Mouse (Mus musculus): ENCODE data around the gene Zfp51. TPM values are rescaled to one million over a fixed set of nuclear protein-coding genes. Genes with fewer than 3 reads are reported as not detected.
"Not testable (repeated sequence)": the region's sequence is repeated elsewhere in the genome, so short reads cannot be mapped to it uniquely, and the experiment has no call there.

Zfp51 gene
- polyA plus RNA-seq, 1 experiment from 2014 or later, result 11.1 TPM

DNA sequence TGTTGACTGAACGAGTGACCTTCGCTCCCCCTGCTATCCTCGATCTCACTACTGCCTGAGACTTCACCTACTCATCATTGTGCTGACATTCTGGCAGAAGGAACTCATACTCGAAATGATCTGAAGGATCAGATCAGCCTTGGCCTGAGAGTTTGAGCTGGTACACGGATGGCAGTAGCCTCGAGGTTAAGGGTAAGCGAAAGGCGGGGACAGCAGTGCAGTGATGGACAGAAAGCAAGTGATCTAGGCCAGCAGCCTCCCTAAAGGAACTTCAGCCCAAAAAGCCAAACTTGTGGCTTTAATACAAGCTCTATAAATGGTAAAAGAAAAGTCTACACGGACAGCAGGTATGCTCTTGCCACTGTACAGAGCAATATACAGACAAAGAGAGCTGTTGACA lies 26.2 kb downstream of the Zfp51 start:
- not testable (repeated sequence) for H3K36me3 ChIP-seq; H3K9ac ChIP-seq (replicated peaks); H3K27ac ChIP-seq (replicated peaks); ATAC-seq (ENCODE audit: low FRiP score); H3K4me1 ChIP-seq; H3K4me2 ChIP-seq; H3K4me3 ChIP-seq (replicated peaks); H3K27me3 ChIP-seq (replicated peaks); H3K9me3 ChIP-seq (replicated peaks)
- WGBS, result 93% methylated on average over 5 of the region's 9 CpGs

DNA sequence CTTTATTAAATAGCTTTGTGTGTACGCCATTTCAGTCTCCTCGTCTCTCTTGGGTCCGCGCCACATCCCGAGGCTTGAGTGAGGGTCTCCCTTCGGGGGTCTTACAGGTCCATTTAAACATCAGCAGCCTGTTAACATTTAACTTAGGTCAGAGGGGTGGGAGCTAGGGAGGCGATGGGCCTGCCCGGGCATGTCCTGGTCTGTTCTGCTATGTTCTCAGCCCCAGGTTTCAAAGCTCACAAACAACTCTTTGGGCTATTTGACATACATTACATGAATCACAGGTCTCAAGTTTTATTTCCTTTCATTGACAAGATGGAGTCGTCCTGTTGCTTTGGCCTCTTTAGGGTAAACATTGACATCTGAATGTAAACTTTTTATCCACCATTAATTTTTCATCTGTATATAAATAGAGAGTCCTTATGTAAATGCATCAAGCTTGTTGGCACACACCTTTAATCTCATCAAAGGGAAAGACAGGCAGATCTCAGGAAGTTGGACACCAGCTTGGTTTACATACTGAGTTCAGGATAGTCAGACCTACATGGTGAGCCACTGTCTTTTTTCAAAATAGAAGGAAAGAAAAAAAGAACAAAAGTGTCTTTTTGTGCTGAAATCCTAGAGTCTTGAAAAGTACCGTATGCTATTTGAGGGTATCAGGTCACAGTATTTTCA lies 28.1 kb downstream of the Zfp51 start:
- H3K27me3 ChIP-seq (replicated peaks); ATAC-seq (ENCODE audit: low FRiP score); H3K36me3 ChIP-seq; H3K4me1 ChIP-seq; H3K4me2 ChIP-seq; H3K27ac ChIP-seq (replicated peaks); H3K9me3 ChIP-seq (replicated peaks); H3K4me3 ChIP-seq (replicated peaks); H3K9ac ChIP-seq (replicated peaks): not testable (repeated sequence)
- WGBS, result 90% methylated on average over 10 of the region's 10 CpGs

DNA sequence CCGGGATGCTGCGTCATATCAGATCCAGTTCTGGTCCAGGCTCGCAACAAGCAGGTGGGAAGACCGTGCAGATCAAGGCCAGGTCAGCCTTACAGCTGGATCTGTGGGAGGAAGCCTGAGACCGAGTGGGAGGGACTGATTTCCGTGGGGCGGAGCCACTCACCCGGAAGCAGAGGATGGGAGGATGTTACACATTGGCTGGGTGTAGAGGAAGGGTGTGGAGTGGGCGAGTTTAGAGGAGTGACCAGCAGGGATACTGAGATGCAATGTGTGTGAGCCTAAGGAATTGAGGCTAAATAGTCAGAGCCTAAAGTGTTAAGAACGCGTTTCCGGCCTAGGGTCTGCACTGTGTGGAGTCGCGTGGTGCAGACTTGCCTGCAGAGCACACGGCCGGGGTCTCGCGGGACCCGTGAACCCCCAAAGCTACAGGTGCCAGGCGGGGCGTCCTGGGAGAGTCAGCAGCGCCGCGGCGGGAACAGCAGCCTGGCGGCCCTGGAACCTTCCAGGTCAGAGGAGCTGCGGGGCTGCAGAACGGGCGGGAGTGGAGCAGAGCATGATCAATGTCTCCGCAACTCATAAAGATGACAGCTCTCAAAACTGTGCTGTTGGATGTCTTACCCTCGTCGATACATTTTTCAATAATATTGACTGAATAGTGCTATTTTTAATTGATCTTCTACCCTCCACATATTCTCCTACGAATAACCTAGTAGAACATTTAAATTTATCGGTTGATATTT lies 38.8 kb downstream of the Zfp51 start, which contains the start of gene Zfp53:
Gene Zfp53, plus strand, starts transcription at position 239 of the 740 bp plus-strand sequence.
- ATAC-seq (ENCODE audit: low FRiP score), result peak; percentile 100
- no peaks in the 10 kb centered on the region for H3K9me3 ChIP-seq (replicated peaks)
- under 1% methylated on average over 34 of the region's 34 CpGs for WGBS
- peak within 1 kb of the TSS; percentile 77 for H3K4me3 ChIP-seq (replicated peaks)
- H3K36me3 ChIP-seq, result peaks cover 6% of the 10 kb centered on the region; the same call in 1 of the 2 replicates
- no peaks in the 10 kb centered on the region for H3K27me3 ChIP-seq (replicated peaks)
- H3K4me2 ChIP-seq, result peak within 1 kb of the TSS; percentile 69
- peaks cover 13% of the 10 kb centered on the region for H3K4me1 ChIP-seq
- peak within 1 kb of the TSS; percentile 80 for H3K27ac ChIP-seq (replicated peaks)
- peak within 1 kb of the TSS; percentile 73 for H3K9ac ChIP-seq (replicated peaks)

DNA sequence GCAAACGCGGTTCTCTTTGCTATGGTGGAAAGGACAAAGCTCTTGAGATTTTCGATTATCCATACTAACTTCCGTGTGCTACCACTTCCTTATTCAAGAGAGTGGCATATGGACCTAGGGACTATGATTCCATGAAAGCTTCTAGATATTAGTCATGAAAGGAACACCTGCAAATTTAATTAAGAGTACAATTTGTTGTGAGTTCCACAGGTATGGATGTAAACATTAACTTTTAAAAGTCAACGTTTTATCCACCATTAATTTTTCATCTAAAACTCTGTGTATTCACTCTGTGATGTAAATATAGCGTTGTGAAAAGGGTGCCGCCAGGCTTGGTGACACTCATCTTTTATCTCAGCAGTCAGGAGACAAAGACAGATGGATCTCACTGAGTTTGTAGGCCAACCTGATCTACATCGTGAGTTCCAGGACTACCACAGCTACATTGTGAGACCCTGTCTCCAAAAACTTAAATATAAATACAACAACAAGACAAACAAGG lies 39.4 kb downstream of the Zfp51 start:
- H3K4me1 ChIP-seq, result peaks cover 13% of the 10 kb centered on the region
- H3K27me3 ChIP-seq (replicated peaks), result no peaks in the 10 kb centered on the region
- WGBS, result 16% methylated on average over 8 of the region's 8 CpGs
- H3K9me3 ChIP-seq (replicated peaks), result no peaks in the 10 kb centered on the region
- ATAC-seq (ENCODE audit: low FRiP score), result peak; percentile 12; the same call in 1 of the 2 replicates
- peak overlapping the region; percentile 80 for H3K27ac ChIP-seq (replicated peaks)
- H3K36me3 ChIP-seq, result peaks cover 11% of the 10 kb centered on the region
- peak overlapping the region; percentile 69 for H3K4me2 ChIP-seq
- H3K4me3 ChIP-seq (replicated peaks), result peak overlapping the region; percentile 77
- H3K9ac ChIP-seq (replicated peaks), result peak overlapping the region; percentile 73

DNA sequence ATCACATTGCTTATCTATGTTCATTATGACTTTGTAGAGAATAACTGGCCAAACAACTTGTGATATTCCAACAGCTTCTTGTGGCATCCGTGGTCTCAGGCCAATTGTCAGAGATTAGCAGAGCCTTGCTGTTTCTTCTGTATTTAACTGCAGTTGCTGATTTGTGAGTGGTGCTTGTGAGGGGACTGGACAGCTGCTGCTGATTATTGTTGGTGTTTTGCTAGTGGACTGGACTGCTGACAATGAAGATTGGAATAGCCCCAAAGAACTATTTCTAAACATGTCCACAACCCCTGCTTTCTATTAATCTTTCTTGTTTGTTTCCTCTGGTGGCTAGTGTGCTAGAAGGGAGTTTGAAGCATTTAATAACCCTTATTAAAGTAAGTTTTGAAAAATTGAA lies 51.2 kb downstream of the Zfp51 start:
- H3K27me3 ChIP-seq (replicated peaks), result no peaks in the 10 kb centered on the region
- no peak overlapping the region for H3K9ac ChIP-seq (replicated peaks)
- no peaks in the 10 kb centered on the region; the same call in 1 of the 2 replicates for H3K9me3 ChIP-seq (replicated peaks)
- no peaks in the 10 kb centered on the region for H3K4me1 ChIP-seq
- no peak overlapping the region for H3K4me3 ChIP-seq (replicated peaks)
- no peak overlapping the region for H3K27ac ChIP-seq (replicated peaks)
- ATAC-seq (ENCODE audit: low FRiP score), result no peak
- WGBS, result 88% methylated on average over 1 of the region's 1 CpGs
- peaks cover 8% of the 10 kb centered on the region; the same call in 1 of the 2 replicates for H3K36me3 ChIP-seq
- H3K4me2 ChIP-seq, result no peak overlapping the region

GRCm38 (mm10) chr17:21504524-21504923 lies 54.4 kb downstream of the Zfp51 start:
- no peak overlapping the region for H3K27ac ChIP-seq (replicated peaks)
- H3K36me3 ChIP-seq, result peaks cover 22% of the 10 kb centered on the region
- no peak overlapping the region for H3K4me3 ChIP-seq (replicated peaks)
- H3K4me1 ChIP-seq, result no peaks in the 10 kb centered on the region
- no peaks in the 10 kb centered on the region for H3K27me3 ChIP-seq (replicated peaks)
- no peaks in the 10 kb centered on the region for H3K9me3 ChIP-seq (replicated peaks)
- H3K9ac ChIP-seq (replicated peaks), result no peak overlapping the region
- 98% methylated on average over 1 of the region's 1 CpGs for WGBS
- no peak overlapping the region for H3K4me2 ChIP-seq
- ATAC-seq (ENCODE audit: low FRiP score), result no peak

GRCm38 (mm10) chr17:21506258-21506657 lies 56.1 kb downstream of the Zfp51 start:
- WGBS, result 97% methylated on average over 3 of the region's 3 CpGs
- no peak for ATAC-seq (ENCODE audit: low FRiP score)
- no peak overlapping the region for H3K4me3 ChIP-seq (replicated peaks)
- H3K27me3 ChIP-seq (replicated peaks), result no peaks in the 10 kb centered on the region
- peaks cover 22% of the 10 kb centered on the region for H3K36me3 ChIP-seq
- no peaks in the 10 kb centered on the region for H3K9me3 ChIP-seq (replicated peaks)
- no peak overlapping the region for H3K4me2 ChIP-seq
- H3K27ac ChIP-seq (replicated peaks), result no peak overlapping the region
- no peak overlapping the region for H3K9ac ChIP-seq (replicated peaks)
- H3K4me1 ChIP-seq, result no peaks in the 10 kb centered on the region

DNA sequence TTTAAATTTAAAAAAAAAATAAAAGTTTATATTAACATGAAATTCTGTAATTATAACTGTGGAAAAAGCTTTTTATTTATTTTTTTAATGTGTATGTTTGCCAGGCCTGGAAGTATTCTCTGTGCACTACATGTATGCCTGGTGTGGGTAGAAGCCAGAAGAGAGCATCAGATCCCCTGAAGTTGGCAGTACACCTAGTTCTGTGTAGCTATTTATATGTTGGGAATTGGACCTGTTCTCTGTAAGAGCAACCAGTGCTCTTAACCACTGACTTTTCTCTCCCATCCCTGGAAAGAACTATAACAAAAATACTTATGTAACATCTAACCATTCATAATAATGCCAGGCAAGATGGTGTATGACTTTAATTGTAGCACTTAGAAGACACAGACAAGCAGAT lies 59.6 kb downstream of the Zfp51 start:
- H3K9ac ChIP-seq (replicated peaks), result no peak overlapping the region
- peaks cover 25% of the 10 kb centered on the region for H3K36me3 ChIP-seq
- H3K4me3 ChIP-seq (replicated peaks), result no peak overlapping the region
- no peak for ATAC-seq (ENCODE audit: low FRiP score)
- H3K4me2 ChIP-seq, result no peak overlapping the region
- H3K9me3 ChIP-seq (replicated peaks), result no peaks in the 10 kb centered on the region
- no peaks in the 10 kb centered on the region for H3K4me1 ChIP-seq
- H3K27ac ChIP-seq (replicated peaks), result no peak overlapping the region
- H3K27me3 ChIP-seq (replicated peaks), result no peaks in the 10 kb centered on the region

Other genes starting within 250 kb of the Zfp51 start
- not detected in 2 replicates for gene Vmn1r234, start 224.3 kb upstream of the Zfp51 start, polyA plus RNA-seq (2015; fragmentation: Nextera tagmentation; extraction: Ambion mirVana)
- gene Vmn1r235, start 194.0 kb upstream of the Zfp51 start, polyA plus RNA-seq (2015; fragmentation: Nextera tagmentation; extraction: Ambion mirVana), result not detected in 2 replicates
- gene Vmn1r236, start 167.4 kb upstream of the Zfp51 start, polyA plus RNA-seq (2015; fragmentation: Nextera tagmentation; extraction: Ambion mirVana), result not detected in 2 replicates
- gene Vmn1r237, start 138.5 kb upstream of the Zfp51 start, polyA plus RNA-seq (2015; fragmentation: Nextera tagmentation; extraction: Ambion mirVana), result not detected in 2 replicates
- 4.7 and 5.5 TPM in 2 replicates for gene Zfp677, start 66.6 kb upstream of the Zfp51 start, polyA plus RNA-seq (2015; fragmentation: Nextera tagmentation; extraction: Ambion mirVana)
- 4.6 and 6.8 TPM in 2 replicates for gene Zfp54, start 27.1 kb upstream of the Zfp51 start, polyA plus RNA-seq (2015; fragmentation: Nextera tagmentation; extraction: Ambion mirVana)
- 9.7 and 11.7 TPM in 2 replicates for gene Zfp53, start 38.6 kb downstream of the Zfp51 start, polyA plus RNA-seq (2015; fragmentation: Nextera tagmentation; extraction: Ambion mirVana)
- gene Zfp52, start 85.2 kb downstream of the Zfp51 start, polyA plus RNA-seq (2015; fragmentation: Nextera tagmentation; extraction: Ambion mirVana), result 2.2 and 3.2 TPM in 2 replicates
- gene Zfp948, start 116.6 kb downstream of the Zfp51 start, polyA plus RNA-seq (2015; fragmentation: Nextera tagmentation; extraction: Ambion mirVana), result 17.1 and 18.8 TPM in 2 replicates
- gene Zfp983, start 200.2 kb downstream of the Zfp51 start, polyA plus RNA-seq (2015; fragmentation: Nextera tagmentation; extraction: Ambion mirVana), result 11.2 and 11.9 TPM in 2 replicates
- gene Gm10226, start 241.5 kb downstream of the Zfp51 start, polyA plus RNA-seq (2015; fragmentation: Nextera tagmentation; extraction: Ambion mirVana), result 14.5 and 18.9 TPM in 2 replicates